Mouse (Mus musculus) heart, embryonic 11.5 days (tissue): ENCODE data around the gene Canx. TPM values are rescaled to one million over a fixed set of nuclear protein-coding genes. Genes with fewer than 3 reads are reported as not detected.
A peak's percentile ranks its signal among the peaks of the same experiment; 100 is the strongest.

Experiments used
- ATAC-seq: fragments of 200-750 bp; cut with Nextera tagmentation; replicated peaks from 2 replicates; pipeline ENCODE4 v1.8.0; 2017; ENCODE audit warnings: moderate library complexity; ENCODE audit not compliant: insufficient number of reproducible peaks, low FRiP score, low TSS enrichment
- H3K27ac ChIP-seq: fragments of 300-500 bp; sonication (generic); 2 replicates; pipeline ENCODE4 v1.5.1; 2014; ENCODE audit warnings: mild to moderate bottlenecking, low read depth, low read length
- H3K27me3 ChIP-seq: fragments of 300-500 bp; sonication (generic); 2 replicates; pipeline ENCODE4 v1.6.1; 2014; ENCODE audit warnings: mild to moderate bottlenecking, low read length, mixed read lengths; ENCODE audit not compliant: control insufficient read depth, insufficient read depth
- H3K36me3 ChIP-seq: fragments of 300-500 bp; sonication (generic); 2 replicates; pipeline ENCODE4 v1.6.1; 2014; ENCODE audit warnings: mild to moderate bottlenecking, low read length, moderate library complexity, mixed read lengths; ENCODE audit not compliant: control insufficient read depth, insufficient read depth
- H3K4me1 ChIP-seq: fragments of 300-500 bp; sonication (generic); 2 replicates; pipeline ENCODE4 v1.6.1; 2014; ENCODE audit warnings: low read length; ENCODE audit not compliant: control insufficient read depth, insufficient read depth
- H3K4me2 ChIP-seq: fragments of 300-500 bp; sonication (generic); 2 replicates; pipeline ENCODE4 v1.6.1; 2014; ENCODE audit warnings: mild to moderate bottlenecking, moderate library complexity
- H3K4me3 ChIP-seq: fragments of 300-500 bp; sonication (generic); 2 replicates; pipeline ENCODE4 v1.5.1; 2014; ENCODE audit warnings: low read depth, low read length
- H3K9ac ChIP-seq: fragments of 300-500 bp; sonication (generic); 2 replicates; pipeline ENCODE4 v1.6.1; 2014; ENCODE audit warnings: mild to moderate bottlenecking, low read depth, low read length, moderate library complexity
- H3K9me3 ChIP-seq: fragments of 300-500 bp; sonication (generic); replicated peaks from 2 replicates; pipeline ENCODE4 v1.6.1; 2016; ENCODE audit warnings: low read length; ENCODE audit not compliant: control insufficient read depth
- WGBS: fragments of 180-500 bp; shearing (Covaris S2); extraction: QIAGEN DNeasy Blood & Tissue Kit; methylation state at CpG from one replicate; pipeline ENCODE4 v1.1.7; 2014; ENCODE audit not compliant: insufficient replicate concordance; 5-methylcytosine and 5-hydroxymethylcytosine counted together
- polyA plus RNA-seq: library from polyadenylated mRNA; unstranded; fragments of >200 nt; fragmentation: Nextera tagmentation; extraction: Ambion mirVana; gene quantifications from 2 replicates; pipeline ENCODE4 v1.2.1, GENCODE M21; 2014

Canx gene
- polyA plus RNA-seq, 1 experiment from 2014 or later = 236 TPM

GRCm38 (mm10) chr11:50292190-50292855 lies 33.1 kb downstream of the Canx start, which contains the start of gene Maml1:
Maml1 (minus strand) TSS chr11:50292311.
- H3K4me1 ChIP-seq = peaks cover 14% of the 10 kb centered on the region
- peak within 1 kb of the TSS; percentile 73 for H3K4me2 ChIP-seq
- H3K9ac ChIP-seq = peak within 1 kb of the TSS; percentile 99
- peak within 1 kb of the TSS; percentile 99 for H3K27ac ChIP-seq
- no peaks in the 10 kb centered on the region for H3K27me3 ChIP-seq
- WGBS = under 1% methylated on average over 43 of the region's 45 CpGs
- peak within 1 kb of the TSS; percentile 95 for H3K4me3 ChIP-seq
- H3K9me3 ChIP-seq = no peaks in the 10 kb centered on the region
- H3K36me3 ChIP-seq = peaks cover 19% of the 10 kb centered on the region
- peak; percentile 93 for ATAC-seq

- Histone ChIP-seq H3K4me1 (peaks cover 14% of the 10 kb centered on the region), H3K4me2 (peak overlapping the region; percentile 73), H3K27ac (peak overlapping the region; percentile 99), H3K27me3 (no peaks in the 10 kb centered on the region), H3K4me3 (peak overlapping the region; percentile 95), H3K9ac (peak overlapping the region; percentile 99), H3K36me3 (peaks cover 17% of the 10 kb centered on the region), H3K9me3 (no peaks in the 10 kb centered on the region)
- under 1% methylated on average over 85 of the region's 85 CpGs for WGBS
- peak; percentile 74 for ATAC-seq
Measured at GRCm38 (mm10) chr11:50291321-50292165, 33.9 kb downstream of the Canx start.

- H3K9me3 ChIP-seq = no peaks in the 10 kb centered on the region
- 17% methylated on average over 20 of the region's 20 CpGs for WGBS
- peak overlapping the region; percentile 99 for H3K9ac ChIP-seq
- H3K4me3 ChIP-seq = peak overlapping the region; percentile 95
- peaks cover 19% of the 10 kb centered on the region for H3K36me3 ChIP-seq
- peaks cover 14% of the 10 kb centered on the region for H3K4me1 ChIP-seq
- no peaks in the 10 kb centered on the region for H3K27me3 ChIP-seq
- peak overlapping the region; percentile 99 for H3K27ac ChIP-seq
- no peak for ATAC-seq
- peak overlapping the region; percentile 73 for H3K4me2 ChIP-seq
Measured at GRCm38 (mm10) chr11:50290486-50291225, 34.8 kb downstream of the Canx start.

- H3K27ac ChIP-seq = no peak overlapping the region
- H3K4me1 ChIP-seq = peaks cover 14% of the 10 kb centered on the region
- H3K9ac ChIP-seq = no peak overlapping the region
- H3K4me3 ChIP-seq = no peak overlapping the region
- 67% methylated on average over 1 of the region's 1 CpGs for WGBS
- H3K36me3 ChIP-seq = peaks cover 16% of the 10 kb centered on the region
- ATAC-seq = no peak
- H3K9me3 ChIP-seq = no peaks in the 10 kb centered on the region
- no peak overlapping the region for H3K4me2 ChIP-seq
- no peaks in the 10 kb centered on the region for H3K27me3 ChIP-seq
Measured at GRCm38 (mm10) chr11:50286428-50286827, 39.0 kb downstream of the Canx start.

- Histone ChIP-seq H3K27ac (no peak overlapping the region), H3K4me1 (peaks cover 14% of the 10 kb centered on the region), H3K9ac (no peak overlapping the region), H3K4me2 (no peak overlapping the region), H3K27me3 (no peaks in the 10 kb centered on the region), H3K36me3 (peaks cover 16% of the 10 kb centered on the region), H3K9me3 (no peaks in the 10 kb centered on the region), H3K4me3 (no peak overlapping the region)
- ATAC-seq = no peak
- 87% methylated on average over 7 of the region's 7 CpGs for WGBS
Measured at GRCm38 (mm10) chr11:50285696-50286095, 39.8 kb downstream of the Canx start.

GRCm38 (mm10) chr11:50285263-50285662 lies 40.2 kb downstream of the Canx start:
- H3K9me3 ChIP-seq = no peaks in the 10 kb centered on the region
- peaks cover 11% of the 10 kb centered on the region for H3K4me1 ChIP-seq
- ATAC-seq = no peak
- no peaks in the 10 kb centered on the region for H3K27me3 ChIP-seq
- H3K9ac ChIP-seq = no peak overlapping the region
- 91% methylated on average over 5 of the region's 5 CpGs for WGBS
- H3K36me3 ChIP-seq = peaks cover 16% of the 10 kb centered on the region
- H3K4me3 ChIP-seq = no peak overlapping the region
- no peak overlapping the region for H3K4me2 ChIP-seq
- no peak overlapping the region for H3K27ac ChIP-seq

GRCm38 (mm10) chr11:50280053-50280452 lies 45.4 kb downstream of the Canx start:
- ATAC-seq = no peak
- H3K36me3 ChIP-seq = peaks cover 2% of the 10 kb centered on the region; the same call in 1 of the 2 replicates
- H3K4me2 ChIP-seq = no peak overlapping the region
- H3K4me1 ChIP-seq = peaks cover 15% of the 10 kb centered on the region
- H3K27ac ChIP-seq = no peak overlapping the region
- H3K9ac ChIP-seq = no peak overlapping the region
- no peaks in the 10 kb centered on the region for H3K27me3 ChIP-seq
- WGBS = 86% methylated on average over 1 of the region's 1 CpGs
- H3K9me3 ChIP-seq = no peaks in the 10 kb centered on the region
- H3K4me3 ChIP-seq = no peak overlapping the region

- Histone ChIP-seq H3K4me1 (peaks cover 24% of the 10 kb centered on the region), H3K36me3 (peaks cover 4% of the 10 kb centered on the region; the same call in 1 of the 2 replicates), H3K27me3 (no peaks in the 10 kb centered on the region), H3K27ac (no peak overlapping the region), H3K9ac (no peak overlapping the region), H3K4me2 (no peak overlapping the region), H3K4me3 (no peak overlapping the region), H3K9me3 (no peaks in the 10 kb centered on the region)
- WGBS = 91% methylated on average over 4 of the region's 4 CpGs
- ATAC-seq = no peak
Measured at GRCm38 (mm10) chr11:50279005-50279404, 46.5 kb downstream of the Canx start.
